Mouse (Mus musculus): ENCODE data around the gene Fignl1. TPM values are rescaled to one million over a fixed set of nuclear protein-coding genes. Genes with fewer than 3 reads are reported as not detected.

Gene Fignl1
- total RNA-seq, 1 experiment from 2014 or later = 68.9 TPM

- ATAC-seq (replicated peaks in 1 of 2; ENCODE audit: insufficient read depth in 1 of 2, low FRiP score in 2 of 2, low TSS enrichment in 1 of 2, low read depth in 1 of 2, poor library complexity in 2 of 2, severe bottlenecking in 2 of 2) = no peak
These were observed 30.4 kb downstream of the Fignl1 start for GRCm38 (mm10) chr11:11778345-11778744.

DNA sequence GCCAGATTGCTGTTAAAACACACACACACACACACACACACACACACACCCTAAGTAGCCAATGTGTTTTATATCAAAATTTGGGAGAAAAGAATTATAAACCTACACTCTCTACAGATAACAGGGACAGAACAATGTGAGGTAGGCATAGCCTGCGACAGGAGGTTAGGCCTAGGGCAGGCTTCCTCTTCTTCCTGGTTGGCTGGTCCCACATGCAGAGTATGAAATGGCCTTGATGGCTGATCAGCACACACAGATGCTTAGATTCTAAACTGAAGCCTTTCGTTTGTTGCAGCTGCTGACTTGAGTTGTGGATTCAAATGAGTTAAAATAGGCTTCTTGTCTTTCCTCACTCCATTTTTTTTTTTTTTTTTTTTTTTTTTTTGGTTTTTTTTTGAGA is 31.0 kb downstream of the Fignl1 start:
- ATAC-seq (replicated peaks in 1 of 2; ENCODE audit: insufficient read depth in 1 of 2, low FRiP score in 2 of 2, low TSS enrichment in 1 of 2, low read depth in 1 of 2, poor library complexity in 2 of 2, severe bottlenecking in 2 of 2) = no peak

- ATAC-seq (replicated peaks in 1 of 2; ENCODE audit: insufficient read depth in 1 of 2, low FRiP score in 2 of 2, low TSS enrichment in 1 of 2, low read depth in 1 of 2, poor library complexity in 2 of 2, severe bottlenecking in 2 of 2) = no peak
These were observed 31.5 kb downstream of the Fignl1 start for GRCm38 (mm10) chr11:11777246-11777645.

DNA sequence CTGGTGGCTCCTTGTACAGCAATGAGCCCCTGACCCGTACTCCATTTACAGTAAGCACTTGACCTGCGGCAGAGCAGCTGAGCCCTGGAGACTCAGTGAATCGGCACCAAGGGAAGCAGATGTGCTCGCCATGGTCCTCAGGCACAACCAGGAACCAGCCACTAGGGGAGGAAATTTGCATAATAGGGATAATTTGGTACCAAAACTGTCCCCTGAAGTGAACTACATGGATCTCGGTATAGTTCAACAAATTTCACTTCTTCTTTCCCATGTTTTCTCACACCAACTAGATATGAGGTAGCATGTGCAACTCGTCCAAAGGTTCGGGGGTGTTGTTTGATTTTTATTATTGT is 32.0 kb downstream of the Fignl1 start:
- ATAC-seq (replicated peaks in 1 of 2; ENCODE audit: insufficient read depth in 1 of 2, low FRiP score in 2 of 2, low TSS enrichment in 1 of 2, low read depth in 1 of 2, poor library complexity in 2 of 2, severe bottlenecking in 2 of 2) = peak; percentile 5 to 34; a peak in 1 of 4 replicates

- ATAC-seq (replicated peaks in 1 of 2; ENCODE audit: insufficient read depth in 1 of 2, low FRiP score in 2 of 2, low TSS enrichment in 1 of 2, low read depth in 1 of 2, poor library complexity in 2 of 2, severe bottlenecking in 2 of 2) = no peak
These were observed 32.5 kb downstream of the Fignl1 start for GRCm38 (mm10) chr11:11776071-11776821.

DNA sequence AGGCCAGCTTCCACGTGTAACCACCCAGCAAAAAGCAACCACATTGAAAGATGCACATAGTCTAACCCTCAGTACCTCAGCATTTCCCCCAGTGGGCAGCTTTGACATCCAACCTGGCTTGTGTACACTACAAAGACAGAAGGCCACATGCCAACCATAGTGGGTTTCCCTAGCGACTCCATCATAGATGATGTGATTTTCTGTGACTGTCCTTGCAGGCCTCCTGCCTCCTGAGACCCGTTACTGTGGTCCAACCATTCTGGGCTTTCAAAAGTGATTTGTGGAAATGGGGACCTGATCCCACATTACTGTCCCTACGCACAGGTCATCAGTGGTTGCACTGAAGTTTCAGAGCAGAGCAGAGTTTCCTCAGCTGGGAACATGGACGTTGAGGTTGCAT is 33.9 kb downstream of the Fignl1 start:
- ATAC-seq (replicated peaks in 1 of 2; ENCODE audit: insufficient read depth in 1 of 2, low FRiP score in 2 of 2, low TSS enrichment in 1 of 2, low read depth in 1 of 2, poor library complexity in 2 of 2, severe bottlenecking in 2 of 2) = no peak

- no peak for ATAC-seq (replicated peaks in 1 of 2; ENCODE audit: insufficient read depth in 1 of 2, low FRiP score in 2 of 2, low TSS enrichment in 1 of 2, low read depth in 1 of 2, poor library complexity in 2 of 2, severe bottlenecking in 2 of 2)
These were observed 34.4 kb downstream of the Fignl1 start for GRCm38 (mm10) chr11:11774384-11774783.

DNA sequence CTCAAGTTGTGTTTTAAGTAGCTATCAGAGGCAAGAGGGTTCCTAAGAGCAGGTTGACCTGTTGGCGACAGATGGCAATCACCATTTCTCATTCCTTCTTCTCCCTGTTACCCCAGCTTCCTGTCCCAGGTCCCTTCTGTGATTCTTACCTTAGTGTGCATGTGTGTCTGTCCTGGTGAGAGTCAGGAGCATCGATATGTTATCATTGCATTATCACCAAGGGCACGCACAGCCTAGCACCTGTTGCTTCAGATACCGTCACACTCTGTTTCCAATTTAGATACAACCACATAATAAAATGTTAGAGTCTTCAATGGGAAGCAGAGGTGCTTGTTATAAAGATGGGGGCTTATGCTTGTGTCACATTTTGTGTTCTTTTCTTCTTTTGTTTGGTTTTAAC is 36.6 kb downstream of the Fignl1 start:
- ATAC-seq (replicated peaks in 1 of 2; ENCODE audit: insufficient read depth in 1 of 2, low FRiP score in 2 of 2, low TSS enrichment in 1 of 2, low read depth in 1 of 2, poor library complexity in 2 of 2, severe bottlenecking in 2 of 2) = no peak

DNA sequence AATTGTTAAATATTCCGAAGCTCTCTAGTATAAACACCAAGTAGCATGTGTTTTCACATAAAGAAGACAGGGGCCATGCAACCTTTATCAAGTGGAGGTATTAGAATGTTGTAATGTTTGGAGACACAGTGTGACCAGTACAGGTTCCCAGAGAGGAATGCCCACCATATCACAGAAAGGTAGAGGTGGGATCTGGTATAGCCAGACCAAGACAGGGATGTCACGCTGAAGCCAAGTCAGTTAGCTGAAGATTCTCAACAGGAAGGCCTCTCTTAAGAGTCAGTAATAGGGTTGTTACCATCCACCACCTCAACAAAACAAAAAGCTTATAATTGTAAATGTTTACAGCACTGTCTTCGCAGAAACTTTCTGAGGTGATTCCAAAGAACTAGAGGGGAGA is 38.1 kb downstream of the Fignl1 start:
- no peak for ATAC-seq (replicated peaks in 1 of 2; ENCODE audit: insufficient read depth in 1 of 2, low FRiP score in 2 of 2, low TSS enrichment in 1 of 2, low read depth in 1 of 2, poor library complexity in 2 of 2, severe bottlenecking in 2 of 2)

- no peak for ATAC-seq (replicated peaks in 1 of 2; ENCODE audit: insufficient read depth in 1 of 2, low FRiP score in 2 of 2, low TSS enrichment in 1 of 2, low read depth in 1 of 2, poor library complexity in 2 of 2, severe bottlenecking in 2 of 2)
These were observed 39.5 kb downstream of the Fignl1 start for GRCm38 (mm10) chr11:11769281-11769680.

DNA sequence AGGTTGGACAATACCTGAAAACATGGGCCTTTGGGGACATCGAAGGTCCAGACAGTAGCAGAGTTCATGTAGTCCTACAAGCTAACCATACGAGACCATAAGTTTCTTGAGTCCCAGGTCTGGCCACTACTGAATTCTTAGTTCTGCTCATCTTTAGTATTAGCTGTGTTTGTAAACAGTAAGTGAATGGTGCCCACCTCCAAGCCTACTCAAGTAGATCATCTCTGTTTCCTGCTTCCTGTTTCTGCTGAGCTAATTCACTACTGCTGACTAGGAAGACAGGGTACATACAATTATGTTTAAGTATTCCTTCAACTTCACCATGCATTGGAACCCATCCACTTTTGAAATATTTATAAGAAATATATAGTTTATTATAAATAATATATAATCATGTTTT is 40.7 kb downstream of the Fignl1 start:
- no peak for ATAC-seq (replicated peaks in 1 of 2; ENCODE audit: insufficient read depth in 1 of 2, low FRiP score in 2 of 2, low TSS enrichment in 1 of 2, low read depth in 1 of 2, poor library complexity in 2 of 2, severe bottlenecking in 2 of 2)

GRCm38 (mm10) chr11:11766736-11767135 is 42.0 kb downstream of the Fignl1 start:
- ATAC-seq (replicated peaks in 1 of 2; ENCODE audit: insufficient read depth in 1 of 2, low FRiP score in 2 of 2, low TSS enrichment in 1 of 2, low read depth in 1 of 2, poor library complexity in 2 of 2, severe bottlenecking in 2 of 2) = no peak

DNA sequence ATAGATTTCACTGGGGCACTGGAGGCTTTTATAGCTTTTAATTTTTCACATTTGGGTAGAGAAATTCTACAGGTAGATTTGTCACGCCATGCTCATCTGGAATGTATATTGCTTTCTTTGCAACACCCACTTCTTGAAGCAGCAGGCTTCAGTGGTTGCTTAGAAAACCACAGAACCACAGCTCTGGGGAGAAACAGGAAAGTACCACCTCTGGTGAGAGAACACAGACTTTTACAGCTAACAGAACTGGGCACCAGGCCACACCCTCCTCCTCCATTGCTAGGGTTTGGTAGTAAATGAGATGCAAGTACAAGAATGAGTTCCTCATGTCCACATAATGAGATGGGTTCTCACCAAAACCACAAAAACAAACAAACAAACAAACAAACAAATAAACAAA is 42.7 kb downstream of the Fignl1 start:
- ATAC-seq (replicated peaks in 1 of 2; ENCODE audit: insufficient read depth in 1 of 2, low FRiP score in 2 of 2, low TSS enrichment in 1 of 2, low read depth in 1 of 2, poor library complexity in 2 of 2, severe bottlenecking in 2 of 2) = peak; percentile 74 to 77

DNA sequence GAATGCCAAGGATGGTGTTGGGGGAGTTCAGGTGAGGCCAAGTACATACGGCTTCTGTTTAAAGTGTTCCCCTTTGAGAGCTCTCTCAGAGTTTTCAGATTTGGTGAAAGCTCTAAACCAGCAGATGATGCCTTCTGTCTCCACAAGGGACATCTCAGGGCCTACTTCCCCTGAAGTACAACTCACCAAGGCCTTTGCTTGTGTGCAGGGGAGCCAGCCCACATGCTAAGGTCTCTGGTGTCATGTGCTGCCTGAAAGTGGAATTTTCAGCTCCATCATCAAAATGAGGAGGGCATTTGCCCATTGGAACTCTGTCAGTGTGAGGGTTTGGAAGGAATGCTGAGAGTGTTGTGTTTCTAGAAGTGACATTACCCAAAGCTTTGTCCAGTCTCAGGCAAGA is 43.3 kb downstream of the Fignl1 start:
- ATAC-seq (replicated peaks in 1 of 2; ENCODE audit: insufficient read depth in 1 of 2, low FRiP score in 2 of 2, low TSS enrichment in 1 of 2, low read depth in 1 of 2, poor library complexity in 2 of 2, severe bottlenecking in 2 of 2) = no peak

GRCm38 (mm10) chr11:11763211-11763666 is 45.5 kb downstream of the Fignl1 start:
- peak; percentile 83 to 84 for ATAC-seq (replicated peaks in 1 of 2; ENCODE audit: insufficient read depth in 1 of 2, low FRiP score in 2 of 2, low TSS enrichment in 1 of 2, low read depth in 1 of 2, poor library complexity in 2 of 2, severe bottlenecking in 2 of 2)

- ATAC-seq (replicated peaks in 1 of 2; ENCODE audit: insufficient read depth in 1 of 2, low FRiP score in 2 of 2, low TSS enrichment in 1 of 2, low read depth in 1 of 2, poor library complexity in 2 of 2, severe bottlenecking in 2 of 2) = no peak
These were observed 49.9 kb downstream of the Fignl1 start for GRCm38 (mm10) chr11:11758883-11759282.

DNA sequence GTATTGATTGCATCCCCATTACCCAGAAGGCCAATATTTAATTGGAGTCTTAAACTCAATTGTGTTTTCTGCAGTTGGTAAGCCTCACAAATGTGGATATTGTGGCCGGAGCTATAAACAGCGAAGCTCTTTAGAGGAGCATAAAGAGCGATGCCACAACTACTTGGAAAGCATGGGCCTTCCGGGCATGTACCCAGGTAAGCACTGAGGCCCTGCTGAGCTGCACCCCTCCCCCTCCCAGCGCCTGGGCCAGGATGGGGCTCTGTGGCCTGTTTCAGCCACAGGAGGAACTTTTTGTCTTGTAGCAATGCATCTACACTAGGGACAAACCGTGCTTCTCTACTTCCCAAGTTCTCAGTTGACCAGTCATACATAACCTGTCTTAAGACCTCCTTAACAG is 50.6 kb downstream of the Fignl1 start:
- no peak for ATAC-seq (replicated peaks in 1 of 2; ENCODE audit: insufficient read depth in 1 of 2, low FRiP score in 2 of 2, low TSS enrichment in 1 of 2, low read depth in 1 of 2, poor library complexity in 2 of 2, severe bottlenecking in 2 of 2)

DNA sequence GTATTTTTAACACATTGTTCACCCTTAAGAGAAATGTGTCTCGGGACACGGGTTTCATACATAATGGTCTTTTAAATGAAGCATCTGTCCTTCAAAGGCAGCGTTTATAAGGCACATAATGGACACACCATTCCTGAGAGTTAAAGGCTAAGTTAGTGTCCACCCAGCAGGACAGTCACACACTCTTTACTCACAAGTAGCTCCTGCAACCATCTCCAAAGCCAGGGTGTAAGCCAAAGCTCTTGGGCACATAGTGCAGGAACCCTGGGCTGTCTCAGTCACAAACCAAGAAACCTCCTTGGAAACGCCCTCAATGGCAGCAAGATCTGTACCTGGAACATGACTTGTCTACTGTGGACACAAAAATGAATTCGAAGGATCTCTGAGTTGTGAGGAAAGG is 55.9 kb downstream of the Fignl1 start:
- ATAC-seq (replicated peaks in 1 of 2; ENCODE audit: insufficient read depth in 1 of 2, low FRiP score in 2 of 2, low TSS enrichment in 1 of 2, low read depth in 1 of 2, poor library complexity in 2 of 2, severe bottlenecking in 2 of 2) = no peak

DNA sequence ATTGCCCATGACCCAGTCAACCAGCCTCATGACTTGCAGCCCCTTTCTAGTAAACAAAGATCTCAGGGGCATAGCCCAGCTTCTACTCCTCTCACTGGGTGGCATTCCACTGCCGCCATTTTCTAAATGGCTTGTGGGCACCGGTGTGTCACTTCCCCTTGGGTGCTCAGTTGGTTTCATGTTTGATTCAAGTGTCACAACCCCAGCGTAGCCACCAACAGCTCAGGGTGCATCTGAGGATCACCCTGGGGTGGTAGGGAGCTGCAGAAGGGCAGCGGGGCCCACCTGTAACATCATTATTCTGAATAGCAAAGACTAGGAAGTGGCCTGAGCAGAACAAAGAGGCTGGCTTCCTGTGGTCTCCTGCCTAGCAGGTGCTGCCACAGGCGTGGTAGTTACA is 57.7 kb downstream of the Fignl1 start:
- no peak; a peak in 1 of 4 replicates for ATAC-seq (replicated peaks in 1 of 2; ENCODE audit: insufficient read depth in 1 of 2, low FRiP score in 2 of 2, low TSS enrichment in 1 of 2, low read depth in 1 of 2, poor library complexity in 2 of 2, severe bottlenecking in 2 of 2)

Measured in hematopoietic stem cell, adult 5-6 weeks (primary cell).